Mouse (Mus musculus): ENCODE data around the gene Wasl. TPM values are rescaled to one million over a fixed set of nuclear protein-coding genes. Genes with fewer than 3 reads are reported as not detected.

The Wasl gene
- polyA plus RNA-seq, 1 experiment: 30.6 TPM

- no peak for DNase-seq (ENCODE audit: low read depth)
- TF ChIP-seq POLR2A (IDR thresholded peaks at IDR 0.05; ENCODE audit: borderline replicate concordance, extremely low read depth, insufficient read depth, insufficient read length, poor library complexity, severe bottlenecking): no peak
- no peak for TF ChIP-seq CTCF (IDR thresholded peaks at IDR 0.05; ENCODE audit: borderline replicate concordance, extremely low read depth, insufficient read depth, insufficient read length)
Observed at GRCm38 (mm10) chr6:24613346-24613745, 51.5 kb downstream of the Wasl start.

- no peak for DNase-seq (ENCODE audit: low read depth)
- TF ChIP-seq POLR2A (IDR thresholded peaks at IDR 0.05; ENCODE audit: borderline replicate concordance, extremely low read depth, insufficient read depth, insufficient read length, poor library complexity, severe bottlenecking): no peak
- no peak for TF ChIP-seq CTCF (IDR thresholded peaks at IDR 0.05; ENCODE audit: borderline replicate concordance, extremely low read depth, insufficient read depth, insufficient read length)
Observed at GRCm38 (mm10) chr6:24612074-24612755, 52.6 kb downstream of the Wasl start.

- TF ChIP-seq CTCF (IDR thresholded peaks at IDR 0.05; ENCODE audit: borderline replicate concordance, extremely low read depth, insufficient read depth, insufficient read length) (no peak), POLR2A (IDR thresholded peaks at IDR 0.05; ENCODE audit: borderline replicate concordance, extremely low read depth, insufficient read depth, insufficient read length, poor library complexity, severe bottlenecking) (no peak)
- DNase-seq (ENCODE audit: low read depth): no peak
Observed at GRCm38 (mm10) chr6:24610358-24610757, 54.5 kb downstream of the Wasl start.

- no peak for DNase-seq (ENCODE audit: low read depth)
- no peak for TF ChIP-seq POLR2A (IDR thresholded peaks at IDR 0.05; ENCODE audit: borderline replicate concordance, extremely low read depth, insufficient read depth, insufficient read length, poor library complexity, severe bottlenecking)
- TF ChIP-seq CTCF (IDR thresholded peaks at IDR 0.05; ENCODE audit: borderline replicate concordance, extremely low read depth, insufficient read depth, insufficient read length): no peak
Observed at GRCm38 (mm10) chr6:24609531-24609930, 55.3 kb downstream of the Wasl start.

- no peak for DNase-seq (ENCODE audit: low read depth)
- TF ChIP-seq CTCF (IDR thresholded peaks at IDR 0.05; ENCODE audit: borderline replicate concordance, extremely low read depth, insufficient read depth, insufficient read length): no peak
- no peak for TF ChIP-seq POLR2A (IDR thresholded peaks at IDR 0.05; ENCODE audit: borderline replicate concordance, extremely low read depth, insufficient read depth, insufficient read length, poor library complexity, severe bottlenecking)
Observed at GRCm38 (mm10) chr6:24608682-24609081, 56.1 kb downstream of the Wasl start.

GRCm38 (mm10) chr6:24608129-24608528 is 56.7 kb downstream of the Wasl start:
- TF ChIP-seq POLR2A (IDR thresholded peaks at IDR 0.05; ENCODE audit: borderline replicate concordance, extremely low read depth, insufficient read depth, insufficient read length, poor library complexity, severe bottlenecking) (no peak), CTCF (IDR thresholded peaks at IDR 0.05; ENCODE audit: borderline replicate concordance, extremely low read depth, insufficient read depth, insufficient read length) (no peak)
- DNase-seq (ENCODE audit: low read depth): no peak

- DNase-seq (ENCODE audit: low read depth): no peak
- no peak for TF ChIP-seq CTCF (IDR thresholded peaks at IDR 0.05; ENCODE audit: borderline replicate concordance, extremely low read depth, insufficient read depth, insufficient read length)
- no peak for TF ChIP-seq POLR2A (IDR thresholded peaks at IDR 0.05; ENCODE audit: borderline replicate concordance, extremely low read depth, insufficient read depth, insufficient read length, poor library complexity, severe bottlenecking)
Observed at GRCm38 (mm10) chr6:24607531-24607930, 57.3 kb downstream of the Wasl start.

GRCm38 (mm10) chr6:24606512-24606911 is 58.3 kb downstream of the Wasl start:
- TF ChIP-seq POLR2A (IDR thresholded peaks at IDR 0.05; ENCODE audit: borderline replicate concordance, extremely low read depth, insufficient read depth, insufficient read length, poor library complexity, severe bottlenecking) (no peak), CTCF (IDR thresholded peaks at IDR 0.05; ENCODE audit: borderline replicate concordance, extremely low read depth, insufficient read depth, insufficient read length) (no peak)
- DNase-seq (ENCODE audit: low read depth): no peak

GRCm38 (mm10) chr6:24605631-24606030 is 59.2 kb downstream of the Wasl start:
- DNase-seq (ENCODE audit: low read depth): no peak
- TF ChIP-seq POLR2A (IDR thresholded peaks at IDR 0.05; ENCODE audit: borderline replicate concordance, extremely low read depth, insufficient read depth, insufficient read length, poor library complexity, severe bottlenecking): no peak
- no peak for TF ChIP-seq CTCF (IDR thresholded peaks at IDR 0.05; ENCODE audit: borderline replicate concordance, extremely low read depth, insufficient read depth, insufficient read length)

- DNase-seq (ENCODE audit: low read depth): no peak
- TF ChIP-seq POLR2A (IDR thresholded peaks at IDR 0.05; ENCODE audit: borderline replicate concordance, extremely low read depth, insufficient read depth, insufficient read length, poor library complexity, severe bottlenecking): no peak
- TF ChIP-seq CTCF (IDR thresholded peaks at IDR 0.05; ENCODE audit: borderline replicate concordance, extremely low read depth, insufficient read depth, insufficient read length): no peak
Observed at GRCm38 (mm10) chr6:24604289-24604688, 60.5 kb downstream of the Wasl start.

- DNase-seq (ENCODE audit: low read depth): no peak
- TF ChIP-seq POLR2A (IDR thresholded peaks at IDR 0.05; ENCODE audit: borderline replicate concordance, extremely low read depth, insufficient read depth, insufficient read length, poor library complexity, severe bottlenecking) (no peak), CTCF (IDR thresholded peaks at IDR 0.05; ENCODE audit: borderline replicate concordance, extremely low read depth, insufficient read depth, insufficient read length) (no peak)
Observed at GRCm38 (mm10) chr6:24602993-24603392, 61.8 kb downstream of the Wasl start.

GRCm38 (mm10) chr6:24602351-24602750 is 62.5 kb downstream of the Wasl start:
- DNase-seq (ENCODE audit: low read depth): no peak
- TF ChIP-seq POLR2A (IDR thresholded peaks at IDR 0.05; ENCODE audit: borderline replicate concordance, extremely low read depth, insufficient read depth, insufficient read length, poor library complexity, severe bottlenecking) (no peak), CTCF (IDR thresholded peaks at IDR 0.05; ENCODE audit: borderline replicate concordance, extremely low read depth, insufficient read depth, insufficient read length) (no peak)
